Mouse (Mus musculus) midbrain, embryonic 15.5 days (tissue): ENCODE measurements around the gene Olfr1293-ps. TPM values are rescaled to one million over a fixed set of nuclear protein-coding genes. Genes with fewer than 3 reads are reported as not detected.

Source experiments
- ATAC-seq: fragments of 200-750 bp; cut with Nextera tagmentation; replicated peaks from 2 replicates; pipeline ENCODE4 v1.8.0; 2017; ENCODE audit warnings: moderate TSS enrichment
- H3K27ac ChIP-seq: fragments of 300-500 bp; sonication (generic); 2 replicates; pipeline ENCODE4 v1.5.1; 2015; ENCODE audit warnings: mild to moderate bottlenecking, inconsistent platforms
- H3K27me3 ChIP-seq: fragments of 300-500 bp; sonication (generic); replicated peaks from 2 replicates; pipeline ENCODE4 v1.6.1; 2015; ENCODE audit warnings: inconsistent platforms
- H3K36me3 ChIP-seq: fragments of 300-500 bp; sonication (generic); replicated peaks from 2 replicates; pipeline ENCODE4 v1.6.1; 2015; ENCODE audit warnings: inconsistent platforms
- H3K4me1 ChIP-seq: fragments of 300-500 bp; sonication (generic); 2 replicates; pipeline ENCODE4 v1.6.1; 2015; ENCODE audit warnings: inconsistent platforms
- H3K4me2 ChIP-seq: fragments of 300-500 bp; sonication (generic); 2 replicates; pipeline ENCODE4 v1.6.1; 2015; ENCODE audit warnings: inconsistent platforms, mild to moderate bottlenecking, moderate library complexity
- H3K4me3 ChIP-seq: fragments of 300-500 bp; sonication (generic); 2 replicates; pipeline ENCODE4 v1.5.1; 2015; ENCODE audit warnings: mild to moderate bottlenecking, inconsistent platforms
- H3K9ac ChIP-seq: fragments of 300-500 bp; sonication (generic); 2 replicates; pipeline ENCODE4 v1.6.1; 2015; ENCODE audit warnings: mild to moderate bottlenecking, inconsistent platforms
- H3K9me3 ChIP-seq: fragments of 300-500 bp; sonication (generic); 2 replicates; pipeline ENCODE4 v1.6.1; 2016; ENCODE audit warnings: inconsistent platforms
- WGBS: fragments of 180-500 bp; shearing (Covaris S2); methylation state at CpG from one replicate; pipeline ENCODE4 v1.1.7; 2015; ENCODE audit warnings: mixed read lengths; 5-methylcytosine and 5-hydroxymethylcytosine counted together
- polyA plus RNA-seq: library from polyadenylated mRNA; unstranded; fragments of >200 nt; fragmentation: Nextera tagmentation; extraction: Ambion mirVana; gene quantifications from 2 replicates; pipeline ENCODE4 v1.2.1, GENCODE M21; 2015

Gene Olfr1293-ps
- not detected in 2 replicates for polyA plus RNA-seq

GRCm38 (mm10) chr2:111524903-111525302, at the start of gene Olfr1293-ps:
Gene Olfr1293-ps (plus strand): TSS chr2:111525203.
- Histone ChIP-seq H3K27me3 (no peaks in the 10 kb centered on the region), H3K9ac (no peak within 1 kb of the TSS), H3K36me3 (no peaks in the 10 kb centered on the region), H3K9me3 (no peaks in the 10 kb centered on the region), H3K4me1 (no peaks in the 10 kb centered on the region), H3K4me3 (no peak within 1 kb of the TSS), H3K27ac (no peak within 1 kb of the TSS), H3K4me2 (no peak within 1 kb of the TSS)
- ATAC-seq, result no peak
- 86% methylated on average over 1 of the region's 1 CpGs for WGBS

DNA sequence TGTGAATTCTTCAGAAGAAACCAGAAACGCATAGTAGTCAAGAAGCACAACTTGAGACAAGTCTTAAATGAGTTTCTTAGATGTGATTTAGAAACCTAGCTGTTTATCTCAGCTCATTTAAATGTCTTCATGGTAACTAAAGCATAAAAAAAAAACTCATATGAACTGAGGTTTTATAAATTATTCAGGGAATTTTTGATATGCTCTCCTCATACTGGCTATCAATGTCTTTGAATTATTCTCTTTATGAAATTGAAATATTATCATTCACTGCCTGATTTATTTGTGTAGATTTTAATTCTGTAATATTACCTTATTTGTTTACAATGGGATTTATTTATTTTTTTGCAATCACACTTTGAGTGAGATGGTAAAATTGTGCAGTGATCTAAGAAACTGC, 44.5 kb upstream of the Olfr1293-ps start, which contains the start of gene Olfr1289:
Olfr1289 (plus strand) TSS at position 301 of the 400 bp plus-strand sequence.
- no peaks in the 10 kb centered on the region for H3K4me1 ChIP-seq
- no peaks in the 10 kb centered on the region for H3K36me3 ChIP-seq
- H3K9me3 ChIP-seq, result no peaks in the 10 kb centered on the region
- 69% methylated on average over 1 of the region's 1 CpGs for WGBS
- no peak within 1 kb of the TSS for H3K4me2 ChIP-seq
- H3K4me3 ChIP-seq, result no peak within 1 kb of the TSS
- no peak for ATAC-seq
- H3K27ac ChIP-seq, result no peak within 1 kb of the TSS
- no peak within 1 kb of the TSS for H3K9ac ChIP-seq
- H3K27me3 ChIP-seq, result no peaks in the 10 kb centered on the region

DNA sequence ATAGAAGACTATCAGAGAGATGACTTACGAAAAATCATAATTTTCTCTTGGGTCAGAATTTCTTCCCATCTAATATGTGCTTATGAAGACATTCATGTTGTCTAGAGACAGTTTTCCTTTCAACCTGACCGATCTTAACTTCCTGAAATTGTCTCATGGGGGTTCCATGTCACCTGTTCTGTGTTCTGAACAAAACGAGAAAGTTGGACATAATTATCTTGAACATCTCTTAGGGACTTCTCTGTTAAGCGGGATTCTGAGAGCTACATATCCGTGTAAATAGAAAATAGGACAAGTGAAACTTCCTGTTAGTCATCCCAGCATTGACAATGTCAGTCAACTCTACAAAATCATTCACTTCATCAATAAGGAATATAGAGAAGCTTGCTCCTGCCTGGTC, 31.3 kb upstream of the Olfr1293-ps start, which contains the start of gene Olfr1290:
Olfr1290 (minus strand) TSS at position 101 of the 400 bp plus-strand sequence.
- no peaks in the 10 kb centered on the region for H3K27me3 ChIP-seq
- H3K4me3 ChIP-seq, result no peak within 1 kb of the TSS
- H3K4me1 ChIP-seq, result no peaks in the 10 kb centered on the region
- ATAC-seq, result no peak
- H3K9me3 ChIP-seq, result no peaks in the 10 kb centered on the region
- H3K27ac ChIP-seq, result no peak within 1 kb of the TSS
- H3K36me3 ChIP-seq, result no peaks in the 10 kb centered on the region
- 76% methylated on average over 5 of the region's 5 CpGs for WGBS
- no peak within 1 kb of the TSS for H3K9ac ChIP-seq
- no peak within 1 kb of the TSS for H3K4me2 ChIP-seq

GRCm38 (mm10) chr2:111496880-111497279, 28.1 kb upstream of the Olfr1293-ps start, which contains the start of gene Olfr1291-ps1:
Gene Olfr1291-ps1 (plus strand): TSS chr2:111497180.
- Histone ChIP-seq H3K4me2 (no peak within 1 kb of the TSS), H3K9ac (no peak within 1 kb of the TSS), H3K9me3 (no peaks in the 10 kb centered on the region), H3K4me3 (no peak within 1 kb of the TSS), H3K27me3 (no peaks in the 10 kb centered on the region), H3K36me3 (no peaks in the 10 kb centered on the region), H3K4me1 (no peaks in the 10 kb centered on the region), H3K27ac (no peak within 1 kb of the TSS)
- WGBS, result 89% methylated on average over 3 of the region's 3 CpGs
- no peak for ATAC-seq

- Histone ChIP-seq H3K9ac (no peak overlapping the region), H3K9me3 (no peaks in the 10 kb centered on the region), H3K4me1 (no peaks in the 10 kb centered on the region), H3K4me2 (no peak overlapping the region), H3K36me3 (no peaks in the 10 kb centered on the region), H3K27ac (no peak overlapping the region), H3K4me3 (no peak overlapping the region), H3K27me3 (no peaks in the 10 kb centered on the region)
- no peak for ATAC-seq
- WGBS, result 91% methylated on average over 10 of the region's 10 CpGs
Measured at GRCm38 (mm10) chr2:111517451-111517850, 7.6 kb upstream of the Olfr1293-ps start.

GRCm38 (mm10) chr2:111540191-111540590, 15.2 kb downstream of the Olfr1293-ps start, which contains the start of gene Olfr1294:
Gene Olfr1294 (minus strand): TSS chr2:111540291.
- ATAC-seq, result no peak
- no peak within 1 kb of the TSS for H3K4me3 ChIP-seq
- no peaks in the 10 kb centered on the region for H3K36me3 ChIP-seq
- H3K4me2 ChIP-seq, result no peak within 1 kb of the TSS
- H3K9ac ChIP-seq, result no peak within 1 kb of the TSS
- no peak within 1 kb of the TSS for H3K27ac ChIP-seq
- no peaks in the 10 kb centered on the region for H3K9me3 ChIP-seq
- H3K4me1 ChIP-seq, result no peaks in the 10 kb centered on the region
- 53% methylated on average over 1 of the region's 1 CpGs for WGBS
- no peaks in the 10 kb centered on the region for H3K27me3 ChIP-seq

DNA sequence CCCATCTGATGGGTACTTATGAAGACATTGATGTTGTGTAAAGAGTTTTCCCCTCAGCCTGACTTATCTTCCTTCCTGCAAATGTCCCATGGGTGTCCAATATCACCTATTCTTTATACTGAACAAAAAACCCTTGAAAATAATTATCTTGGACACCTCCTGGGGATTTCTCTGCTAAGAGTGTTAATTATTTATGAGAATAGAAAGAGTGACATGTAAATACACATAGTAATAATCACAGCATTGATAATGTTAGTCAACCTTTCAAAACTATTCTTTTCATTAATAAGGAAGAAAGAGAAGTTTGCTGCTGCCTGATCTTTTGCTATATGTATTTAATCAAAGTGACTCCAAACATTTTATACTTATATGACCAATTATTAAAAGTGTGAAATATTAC, 44.6 kb downstream of the Olfr1293-ps start, which contains the start of gene Olfr1295:
Olfr1295 (minus strand) TSS at position 101 of the 400 bp plus-strand sequence.
- Histone ChIP-seq H3K4me3 (no peak within 1 kb of the TSS), H3K9ac (no peak within 1 kb of the TSS), H3K27me3 (no peaks in the 10 kb centered on the region), H3K27ac (no peak within 1 kb of the TSS), H3K9me3 (no peaks in the 10 kb centered on the region), H3K36me3 (no peaks in the 10 kb centered on the region), H3K4me1 (no peaks in the 10 kb centered on the region), H3K4me2 (no peak within 1 kb of the TSS)
- no peak for ATAC-seq

Other genes with a start within 250 kb of the Olfr1293-ps start
- gene Olfr1278, start 235.1 kb upstream of the Olfr1293-ps start, polyA plus RNA-seq, result not detected in 2 replicates
- not detected in 2 replicates for gene Olfr1279, start 224.6 kb upstream of the Olfr1293-ps start, polyA plus RNA-seq
- not detected in 2 replicates for gene Olfr1280, start 211.2 kb upstream of the Olfr1293-ps start, polyA plus RNA-seq
- gene Olfr1281, start 198.7 kb upstream of the Olfr1293-ps start, polyA plus RNA-seq, result not detected in 2 replicates
- gene Olfr1282, start 189.1 kb upstream of the Olfr1293-ps start, polyA plus RNA-seq, result not detected in 2 replicates
- not detected in 2 replicates for gene Olfr1283, start 158.4 kb upstream of the Olfr1293-ps start, polyA plus RNA-seq
- gene Olfr1284, start 149.7 kb upstream of the Olfr1293-ps start, polyA plus RNA-seq, result not detected in 2 replicates
- gene Olfr1286, start 102.1 kb upstream of the Olfr1293-ps start, polyA plus RNA-seq, result not detected in 2 replicates
- not detected in 2 replicates for gene Olfr1287, start 76.1 kb upstream of the Olfr1293-ps start, polyA plus RNA-seq
- not detected in 2 replicates for gene Olfr1288, start 51.1 kb upstream of the Olfr1293-ps start, polyA plus RNA-seq
- not detected in 2 replicates for gene Olfr1289, start 44.4 kb upstream of the Olfr1293-ps start, polyA plus RNA-seq
- gene Olfr1290, start 31.4 kb upstream of the Olfr1293-ps start, polyA plus RNA-seq, result not detected in 2 replicates
- gene Olfr1291-ps1, start 28.0 kb upstream of the Olfr1293-ps start, polyA plus RNA-seq, result not detected in 2 replicates
- gene Olfr1294, start 15.1 kb downstream of the Olfr1293-ps start, polyA plus RNA-seq, result not detected in 2 replicates
- gene Olfr1295, start 44.5 kb downstream of the Olfr1293-ps start, polyA plus RNA-seq, result not detected in 2 replicates
- gene Olfr1297, start 101.3 kb downstream of the Olfr1293-ps start, polyA plus RNA-seq, result not detected in 2 replicates
- not detected in 2 replicates for gene Olfr1298, start 124.0 kb downstream of the Olfr1293-ps start, polyA plus RNA-seq
- not detected in 2 replicates for gene Olfr1299, start 136.2 kb downstream of the Olfr1293-ps start, polyA plus RNA-seq
- not detected in 2 replicates for gene Olfr1301, start 225.8 kb downstream of the Olfr1293-ps start, polyA plus RNA-seq